Mouse (Mus musculus): ENCODE results near the gene Rmnd5a. TPM values are rescaled to one million over a fixed set of nuclear protein-coding genes. Genes with fewer than 3 reads are reported as not detected.

Rmnd5a gene
- total RNA-seq, 2 experiments from 2014 or later: 65.8 to 72.8 TPM

DNA sequence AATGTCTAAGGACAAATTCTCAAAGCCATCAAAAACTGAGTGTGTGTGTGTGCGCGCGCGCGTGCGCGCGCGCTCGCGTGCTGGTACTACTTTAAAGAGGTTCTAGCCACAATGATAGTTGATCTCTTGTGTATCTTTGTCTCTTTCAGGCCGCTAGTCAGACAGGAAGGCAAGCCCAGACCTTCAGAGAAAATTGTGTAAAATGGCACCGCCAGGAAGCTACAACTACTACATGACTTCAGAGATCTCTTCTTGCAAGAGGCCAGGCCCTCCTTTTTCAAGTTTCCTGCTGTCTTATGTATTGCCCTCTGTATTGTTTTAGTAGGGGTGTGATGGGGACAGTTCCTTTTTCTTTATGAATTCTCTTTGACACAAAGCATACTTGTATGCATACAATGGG, 63.7 kb downstream of the Rmnd5a start:
- intact Hi-C loops (cut with DNase I): no loop called here
- DNase-seq (ENCODE audit: low spot score): no peak

DNA sequence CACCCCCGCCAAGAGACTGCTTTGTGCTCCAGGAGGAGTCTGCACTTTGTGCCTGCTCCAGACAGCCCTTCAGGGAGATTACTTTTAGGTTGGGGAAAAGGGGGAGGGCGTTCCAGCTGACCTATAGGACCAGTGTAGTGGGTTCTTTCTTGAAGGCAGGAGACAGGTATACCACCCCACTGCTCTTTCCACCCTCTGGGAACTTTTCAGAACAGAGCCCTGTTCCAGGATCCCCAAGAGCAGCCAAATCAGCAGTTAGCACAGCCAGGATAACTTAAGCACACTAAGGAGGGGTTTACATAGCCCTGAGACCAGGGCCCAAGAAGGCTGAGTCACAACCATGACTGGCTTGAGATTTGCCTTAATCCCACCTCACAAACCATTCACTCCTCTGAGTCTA, 65.5 kb downstream of the Rmnd5a start:
- no peak for DNase-seq (ENCODE audit: low spot score)
- intact Hi-C loops (cut with DNase I): no loop called here

DNA sequence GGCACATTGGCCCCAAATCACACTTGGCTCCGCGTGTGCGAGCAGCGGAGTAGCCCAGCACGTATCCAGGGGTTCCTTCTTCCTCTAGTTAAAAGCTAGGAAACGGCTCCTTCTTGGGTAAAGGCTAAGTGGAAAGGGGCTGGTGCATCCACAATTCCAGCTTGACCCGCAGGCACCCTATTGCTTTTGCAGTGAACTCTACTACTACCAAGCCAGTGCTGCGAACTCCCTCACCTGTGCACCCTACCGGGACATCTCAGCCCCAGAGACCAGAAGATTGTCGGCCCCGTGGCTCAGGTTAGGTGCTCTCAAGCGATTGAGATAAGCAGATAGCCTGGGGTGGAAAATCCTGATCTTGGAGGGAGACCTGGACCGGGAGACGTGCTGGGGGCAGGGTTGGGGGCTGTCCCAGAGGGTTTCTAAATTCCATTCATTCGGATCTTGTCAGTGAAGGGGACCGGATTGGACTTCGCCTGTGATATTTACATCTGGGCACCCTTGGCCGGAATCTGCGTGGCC, 66.1 kb downstream of the Rmnd5a start:
- intact Hi-C loops (cut with DNase I): no loop called here
- no peak for DNase-seq (ENCODE audit: low spot score)

DNA sequence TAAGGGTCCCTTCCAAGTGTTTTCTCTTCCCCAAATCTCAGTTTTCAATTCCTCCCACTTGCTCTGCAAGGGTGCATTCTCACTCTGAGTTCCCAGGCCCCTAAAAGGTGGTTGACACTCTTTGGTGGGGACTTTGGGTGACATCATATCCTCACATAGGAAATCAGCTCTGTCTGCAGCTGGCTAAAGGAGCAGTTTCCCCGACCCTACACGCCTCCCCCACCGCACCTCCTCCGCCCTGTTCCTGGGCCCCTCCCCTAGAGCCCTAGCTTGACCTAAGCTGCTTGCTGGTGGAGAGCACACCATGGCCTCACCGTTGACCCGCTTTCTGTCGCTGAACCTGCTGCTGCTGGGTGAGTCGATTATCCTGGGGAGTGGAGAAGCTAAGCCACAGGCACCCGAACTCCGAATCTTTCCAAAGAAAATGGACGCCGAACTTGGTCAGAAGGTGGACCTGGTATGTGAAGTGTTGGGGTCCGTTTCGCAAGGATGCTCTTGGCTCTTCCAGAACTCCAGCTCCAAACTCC, 67.1 kb downstream of the Rmnd5a start, which contains the start of gene Cd8a:
TSS of gene Cd8a (plus strand) at position 179 of the 527 bp plus-strand sequence.
- DNase-seq (ENCODE audit: low spot score): no peak
- intact Hi-C loops (cut with DNase I): no loop called here

DNA sequence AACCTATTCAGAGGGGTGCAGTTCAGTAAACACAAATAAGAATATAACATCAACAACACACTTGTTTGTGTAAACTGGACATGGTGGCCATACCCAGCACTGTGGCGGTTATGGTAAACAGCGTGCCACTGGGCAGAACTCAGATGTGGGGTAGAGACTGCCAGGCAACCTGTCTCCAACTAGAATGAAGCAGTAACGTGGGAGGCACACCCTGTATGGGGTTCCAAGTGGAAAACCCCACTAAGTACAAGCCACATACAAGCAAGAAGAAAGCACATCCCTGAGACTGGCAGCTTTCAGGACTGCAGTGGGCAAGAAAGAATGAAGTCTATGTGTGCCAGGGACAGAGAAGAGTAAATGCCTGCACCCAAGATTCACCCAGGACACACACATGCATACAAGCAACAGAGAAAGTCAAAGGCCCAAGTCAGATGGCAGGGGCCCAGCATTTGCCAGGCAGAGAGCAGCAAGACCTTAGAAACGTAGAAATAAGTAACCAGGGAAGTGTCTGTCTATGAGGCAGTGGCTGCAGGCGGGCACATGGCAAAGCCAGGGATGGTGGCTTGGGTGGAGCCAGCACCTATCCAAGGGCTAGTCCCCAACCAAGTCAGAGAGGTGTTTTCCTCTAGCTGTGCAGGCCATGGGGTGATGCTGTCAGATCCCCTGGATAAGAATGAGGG, 68.3 kb downstream of the Rmnd5a start:
- no peak for DNase-seq (ENCODE audit: low spot score)
- intact Hi-C loops (cut with DNase I): no loop called here

DNA sequence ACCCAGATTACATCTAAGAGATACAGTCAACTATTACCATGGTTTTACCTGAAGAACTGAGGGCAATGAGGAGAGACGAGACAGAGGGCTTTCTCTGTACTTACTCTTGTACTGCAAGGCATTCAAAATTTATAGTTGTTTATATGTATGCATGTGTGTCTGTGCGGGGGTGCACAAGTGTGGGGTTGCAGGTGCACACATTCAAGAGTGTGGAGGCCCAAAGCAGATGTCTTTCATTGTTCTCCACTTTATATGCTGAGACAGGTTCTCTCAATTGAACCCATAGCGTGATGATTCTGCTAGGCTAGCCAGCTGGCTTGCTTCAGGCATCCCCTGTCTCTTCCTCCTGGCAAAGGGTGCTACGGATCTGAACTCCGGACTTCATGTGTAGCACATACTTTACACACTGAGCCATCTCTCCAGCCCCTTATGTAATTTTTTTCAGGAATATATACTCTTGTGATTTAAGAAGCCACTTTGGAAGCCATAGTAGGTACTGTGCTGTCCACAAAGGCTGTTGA, 69.3 kb downstream of the Rmnd5a start:
- no peak for DNase-seq (ENCODE audit: low spot score)
- intact Hi-C loops (cut with DNase I): no loop called here

DNA sequence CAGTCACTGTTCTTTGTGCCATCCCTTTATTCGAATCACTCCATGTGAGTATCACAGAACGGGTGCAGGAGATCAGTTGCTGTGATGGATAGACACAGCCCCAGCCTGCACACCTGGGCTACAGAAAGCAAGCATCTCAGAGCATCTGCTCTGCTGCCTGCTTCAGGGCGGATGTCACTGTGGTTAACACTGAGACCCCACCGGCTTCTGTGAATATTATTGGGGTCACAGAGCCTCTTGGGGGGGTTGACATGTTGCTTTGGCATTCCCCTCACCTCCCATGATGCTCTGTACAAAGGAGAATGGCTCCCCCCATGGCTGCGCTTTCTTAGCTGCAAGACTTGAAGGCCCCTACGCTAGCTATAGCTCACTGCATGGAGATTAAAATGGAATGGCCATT, 71.0 kb downstream of the Rmnd5a start:
- no peak for DNase-seq (ENCODE audit: low spot score)
- intact Hi-C loops (cut with DNase I): no loop called here

DNA sequence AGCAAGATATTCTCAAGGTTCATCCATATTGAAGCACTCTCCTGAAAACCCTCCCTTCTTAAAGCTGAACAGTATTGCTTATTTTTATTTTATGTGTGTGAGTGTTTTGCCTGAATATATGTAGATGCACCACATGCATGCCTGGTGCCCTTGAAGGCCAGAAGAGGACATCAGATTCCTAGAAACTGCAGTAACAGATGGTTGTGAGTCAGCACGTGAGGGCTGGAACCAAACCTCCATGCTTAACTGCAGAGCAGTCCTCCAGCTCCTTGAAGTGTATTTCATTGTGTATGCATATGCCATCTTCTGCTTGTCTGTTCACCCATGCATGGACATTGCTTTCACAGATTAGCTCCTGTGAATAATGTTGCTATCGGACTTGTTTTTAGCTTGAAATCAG, 76.4 kb downstream of the Rmnd5a start:
- intact Hi-C loops (cut with DNase I): no loop called here
- DNase-seq (ENCODE audit: low spot score): no peak

DNA sequence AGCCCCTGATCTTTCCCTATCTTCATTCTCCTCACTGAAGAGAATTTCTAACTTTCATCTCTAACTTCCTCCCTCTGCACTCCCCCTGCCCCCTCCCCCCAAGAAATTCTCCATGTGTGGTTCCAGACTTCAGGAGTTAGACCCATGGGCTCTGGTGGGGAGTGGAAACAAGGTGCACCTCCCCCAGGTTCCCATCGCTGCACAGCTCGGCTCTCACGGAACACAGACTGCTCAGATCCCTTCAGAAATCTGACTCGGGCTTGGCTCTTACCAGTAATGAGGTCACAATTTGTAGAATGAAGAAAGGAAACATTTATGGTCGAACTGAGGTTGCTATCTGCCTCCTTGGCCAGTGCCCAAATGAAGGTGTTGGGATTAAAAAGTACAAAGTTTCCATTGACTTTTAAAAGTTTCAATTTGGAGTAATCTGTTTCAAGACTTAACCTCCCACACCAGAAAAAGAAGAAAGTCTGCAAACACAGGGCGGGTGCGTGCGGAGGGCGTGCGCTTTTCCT, 79.2 kb downstream of the Rmnd5a start:
- DNase-seq (ENCODE audit: low spot score): no peak
- intact Hi-C loops (cut with DNase I): no loop called here

DNA sequence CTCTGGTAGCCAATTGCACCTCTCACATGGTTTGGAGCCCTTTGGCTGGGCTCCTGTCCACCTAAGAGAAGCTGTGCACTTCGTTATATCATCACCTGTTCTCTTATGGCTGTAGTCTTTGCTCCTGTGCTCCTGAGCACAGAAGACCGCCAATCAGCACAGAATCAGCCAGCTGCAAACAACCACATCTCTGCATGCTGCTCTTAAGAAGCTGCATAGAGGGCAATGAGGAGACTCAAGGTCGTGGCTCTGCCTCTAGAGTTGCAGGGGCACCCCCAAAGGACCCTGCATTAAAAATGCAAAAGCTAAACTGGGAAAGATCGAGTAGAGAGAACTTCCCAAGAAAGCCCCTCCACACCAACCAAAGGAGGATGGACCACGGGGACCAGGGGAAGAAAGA, 79.7 kb downstream of the Rmnd5a start:
- no peak for DNase-seq (ENCODE audit: low spot score)
- intact Hi-C loops (cut with DNase I): no loop called here

DNA sequence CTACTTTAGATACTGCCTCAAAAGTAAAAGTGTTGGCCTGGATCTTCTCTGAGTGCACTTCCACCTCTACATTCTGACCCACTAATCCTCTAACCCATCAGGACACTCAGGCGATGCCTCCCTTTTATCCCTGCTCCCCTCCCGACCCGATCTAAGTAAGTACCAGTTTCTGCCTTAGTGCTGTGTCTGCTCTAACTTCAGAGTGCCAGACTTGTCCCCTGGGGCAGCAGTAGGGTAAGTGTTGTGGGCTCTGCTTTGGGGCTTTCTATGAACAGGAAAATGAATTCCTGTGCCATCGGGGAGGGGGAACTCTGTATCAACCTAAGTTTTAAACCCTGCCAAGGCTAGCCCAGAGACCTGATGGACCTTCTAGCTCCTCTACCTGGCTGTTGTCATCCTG, 80.2 kb downstream of the Rmnd5a start:
- no peak for DNase-seq (ENCODE audit: low spot score)
- intact Hi-C loops (cut with DNase I): no loop called here

DNA sequence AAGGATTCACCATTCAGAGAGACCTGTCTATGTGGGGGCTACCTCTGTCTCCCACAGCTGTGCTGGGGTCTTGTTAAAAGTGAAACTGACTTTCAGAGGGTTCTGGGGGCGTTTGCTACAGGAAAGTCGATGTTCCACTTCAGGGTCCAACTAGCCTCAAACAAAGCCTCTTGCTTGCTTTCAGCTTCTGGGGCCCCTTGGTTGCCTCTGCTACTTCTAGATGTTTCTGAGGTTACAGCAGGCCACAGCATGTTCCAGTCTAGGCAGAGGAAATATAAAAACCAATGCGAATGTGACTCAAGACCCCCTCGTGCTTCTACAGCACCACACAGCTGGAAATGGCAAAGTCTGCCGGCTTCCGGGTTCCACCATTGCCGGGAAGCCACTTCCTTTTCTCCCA, 82.9 kb downstream of the Rmnd5a start:
- intact Hi-C loops (cut with DNase I): no loop called here
- no peak for DNase-seq (ENCODE audit: low spot score)

DNA sequence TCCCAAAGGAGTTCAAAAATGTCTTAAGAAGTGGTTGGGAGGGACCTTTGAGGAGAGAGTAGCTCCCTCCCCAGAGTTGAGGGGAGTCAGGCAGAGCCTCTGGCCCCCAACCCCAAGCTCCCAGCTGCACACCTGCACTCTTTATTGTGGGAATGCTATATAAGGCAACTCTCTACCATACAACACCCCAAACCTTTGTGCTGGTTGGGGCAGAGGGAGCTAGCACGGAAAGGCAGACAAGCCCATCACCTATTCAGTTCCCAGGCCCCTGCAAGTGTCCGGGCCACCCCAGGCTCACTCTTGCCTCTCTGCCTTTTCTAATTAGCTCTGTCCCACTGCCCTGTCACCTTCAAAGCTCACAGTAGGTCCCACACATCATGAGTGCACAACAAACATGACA, 86.7 kb downstream of the Rmnd5a start:
- intact Hi-C loops (cut with DNase I): no loop called here
- DNase-seq (ENCODE audit: low spot score): no peak

DNA sequence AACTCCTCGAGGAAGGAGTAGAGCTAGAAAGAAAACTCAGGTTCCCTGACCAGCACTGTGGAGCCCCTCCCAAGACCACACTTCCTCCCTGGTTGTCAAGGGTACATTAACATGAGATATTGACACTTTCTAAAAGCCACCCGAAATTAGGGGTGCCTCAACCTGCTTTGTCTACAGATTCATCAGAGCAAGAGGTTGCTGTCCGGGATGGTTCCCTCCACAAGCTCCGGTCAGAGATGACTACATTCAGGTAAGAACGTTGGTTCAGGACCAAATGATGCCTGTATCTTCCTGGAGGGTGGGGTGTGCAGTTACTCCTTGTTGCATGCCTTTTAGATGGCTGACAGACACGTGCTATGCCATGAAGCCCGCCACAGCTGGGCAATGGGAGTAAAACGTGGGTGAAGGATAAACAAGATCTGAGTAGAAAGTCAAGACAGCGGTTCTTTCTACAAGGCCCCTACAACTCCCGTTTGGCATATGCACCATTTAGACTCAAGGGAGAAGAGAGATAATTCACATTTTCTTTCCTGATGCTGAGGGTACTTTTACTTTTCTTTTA, 87.5 kb downstream of the Rmnd5a start:
- DNase-seq (ENCODE audit: low spot score): no peak

DNA sequence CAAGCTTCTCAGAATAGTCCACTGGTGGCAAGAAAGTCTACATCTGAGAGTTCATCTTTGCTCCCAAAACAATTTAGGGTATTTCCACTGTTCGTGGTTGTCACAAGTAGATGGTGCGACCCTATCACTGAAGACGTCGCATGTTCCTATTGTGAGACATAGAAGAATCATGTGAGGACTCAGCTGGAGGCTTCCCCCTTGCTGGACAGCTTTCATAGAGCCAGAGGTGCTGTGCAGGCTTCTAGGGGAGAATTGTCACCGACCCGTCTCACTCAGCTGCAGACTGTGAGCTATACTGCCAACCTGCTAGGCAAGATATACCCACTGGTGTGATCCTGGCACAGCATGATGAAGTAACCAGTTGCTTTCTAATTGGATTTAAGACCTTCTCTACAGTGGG, 88.2 kb downstream of the Rmnd5a start:
- DNase-seq (ENCODE audit: low spot score): no peak
- intact Hi-C loops (cut with DNase I): no loop called here

More for the DNA sequence above, 87.5 kb downstream of the Rmnd5a start:
- intact Hi-C loops (cut with DNase I): no loop called here

DNA sequence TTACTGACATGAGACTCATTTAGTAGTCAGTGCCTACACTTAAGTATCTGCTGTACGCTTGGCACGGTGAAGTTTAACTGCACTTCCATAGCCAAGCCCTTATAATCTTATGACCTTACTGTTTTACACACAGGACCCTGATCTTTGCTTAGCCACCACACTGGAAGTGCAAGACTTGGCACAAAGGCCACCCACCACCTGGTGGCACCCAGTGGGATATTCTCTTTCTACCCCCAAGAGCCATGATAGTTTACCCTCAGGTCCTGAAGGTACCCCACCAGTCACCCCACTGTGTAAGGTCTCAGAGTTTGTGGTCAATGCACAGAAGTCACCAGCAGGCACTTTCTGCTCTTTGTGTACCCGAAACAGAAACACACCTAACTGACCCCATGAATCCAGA, 89.2 kb downstream of the Rmnd5a start:
- DNase-seq (ENCODE audit: low spot score): no peak
- intact Hi-C loops (cut with DNase I): no loop called here

DNA sequence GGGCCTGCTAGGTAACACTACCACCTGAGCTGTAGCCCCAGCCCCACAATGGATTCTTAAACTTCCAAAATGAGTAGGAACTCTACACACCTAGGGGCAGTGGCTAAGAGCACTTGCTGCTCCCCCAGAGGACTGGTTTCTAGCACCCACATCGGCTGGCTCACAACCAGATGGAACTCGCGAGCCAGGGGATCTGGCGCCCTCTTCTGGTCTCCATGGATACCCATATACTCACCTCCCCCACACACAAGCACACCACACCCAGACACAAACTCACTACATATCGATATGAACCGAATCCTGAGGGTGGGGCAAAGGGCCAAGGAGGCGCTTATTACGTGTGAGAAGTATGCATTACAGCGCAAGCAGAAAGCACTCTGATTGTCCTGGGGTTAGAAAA, 92.4 kb downstream of the Rmnd5a start:
- intact Hi-C loops (cut with DNase I): no loop called here
- no peak for DNase-seq (ENCODE audit: low spot score)

DNA sequence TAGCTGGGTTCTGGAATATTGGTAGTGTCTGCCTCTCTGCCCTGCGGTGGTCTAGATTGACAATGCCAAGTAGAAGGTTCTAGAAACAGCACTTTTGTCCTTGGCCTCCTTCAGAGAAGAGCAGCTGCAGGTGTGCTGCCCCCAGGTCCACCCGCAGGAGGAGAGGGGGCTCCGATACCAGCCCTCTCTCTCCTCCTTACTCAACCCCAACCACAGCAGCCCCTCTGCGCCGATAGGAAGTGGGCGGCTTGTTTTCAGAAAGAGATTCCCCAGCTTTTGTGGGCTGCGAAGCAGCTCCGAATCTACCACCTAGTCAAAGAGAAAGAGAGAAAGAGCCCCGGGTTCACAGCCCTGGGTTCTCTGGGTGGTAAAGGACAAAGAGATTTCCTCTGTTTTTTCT, 99.3 kb downstream of the Rmnd5a start:
- no peak for DNase-seq (ENCODE audit: low spot score)
- intact Hi-C loops (cut with DNase I): no loop called here

DNA sequence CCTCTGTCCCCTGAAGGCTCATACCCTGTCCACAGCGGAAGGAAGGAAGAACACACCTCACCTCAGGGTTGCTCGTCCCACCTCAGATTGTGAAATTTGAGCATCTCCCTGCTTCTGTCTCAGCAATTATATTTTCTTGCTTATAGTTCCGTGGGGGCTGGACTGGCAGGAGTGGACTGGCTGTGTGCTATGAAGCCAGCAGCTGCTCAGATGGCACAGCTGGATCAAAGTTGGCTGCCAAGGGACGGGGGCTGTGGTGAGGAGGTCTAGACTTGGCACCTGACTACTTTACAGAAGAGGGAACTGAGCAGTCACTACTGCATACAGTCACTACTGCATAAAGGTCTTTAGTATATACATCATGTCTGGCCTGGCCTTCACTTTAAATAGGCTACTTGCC, 101.1 kb downstream of the Rmnd5a start:
- intact Hi-C loops (cut with DNase I): no loop called here
- no peak for DNase-seq (ENCODE audit: low spot score)

DNA sequence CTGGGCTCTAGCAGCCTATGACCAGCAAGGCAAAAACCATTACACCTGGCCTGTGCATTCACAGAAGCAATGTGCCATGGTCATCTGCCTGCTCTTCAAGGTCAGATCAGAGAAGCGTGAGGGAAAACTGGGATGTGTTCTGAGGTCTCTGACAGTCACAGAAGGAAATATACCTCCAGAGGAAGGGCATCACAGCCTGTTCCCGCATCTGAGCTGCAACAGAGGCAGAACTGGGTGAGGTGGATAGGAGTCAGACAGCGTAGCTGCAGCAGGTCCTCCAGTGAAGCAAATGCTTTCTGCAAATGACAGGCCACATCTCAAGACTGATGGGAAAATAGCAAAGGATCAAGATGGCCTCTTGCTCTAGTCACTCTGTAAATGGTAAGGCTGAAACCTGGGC, 101.5 kb downstream of the Rmnd5a start:
- DNase-seq (ENCODE audit: low spot score): no peak
- intact Hi-C loops (cut with DNase I): no loop called here
